Mouse (Mus musculus): ENCODE data around the gene Camk1. TPM values are rescaled to one million over a fixed set of nuclear protein-coding genes. Genes with fewer than 3 reads are reported as not detected.
A peak's percentile ranks its signal among the peaks of the same experiment; 100 is the strongest.

Gene Camk1
- polyA plus RNA-seq, 1 experiment: 43.2 TPM

DNA sequence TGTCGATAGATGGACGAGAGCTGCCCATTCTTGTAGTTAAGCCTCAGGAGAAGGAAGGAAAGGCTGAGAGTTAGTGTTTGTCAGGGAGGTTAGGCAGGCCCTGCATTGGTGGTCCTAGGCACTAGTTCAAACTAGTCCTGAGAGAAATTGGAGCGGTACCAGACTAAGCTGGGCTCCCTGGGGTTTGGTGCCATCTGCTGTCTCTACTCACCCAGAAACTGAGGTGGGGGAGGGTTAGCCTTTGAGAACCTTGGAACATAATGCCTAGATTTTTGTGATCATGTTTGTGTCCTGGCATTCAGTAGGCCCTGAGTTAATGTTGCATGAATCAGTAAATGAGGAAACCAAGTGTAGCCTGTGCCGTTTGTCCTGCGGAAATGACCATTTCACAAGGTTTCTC, 35.6 kb downstream of the Camk1 start:
- Histone ChIP-seq H3K27me3 (ENCODE audit: control insufficient read depth, insufficient read depth, insufficient read length) (no peaks in the 10 kb centered on the region), H3K79me3 (ENCODE audit: low read depth) (peaks cover 51% of the 10 kb centered on the region)
- TF ChIP-seq MAX (IDR thresholded peaks at IDR 0.05): no peak
- TF ChIP-seq USF1 (IDR thresholded peaks at IDR 0.05; ENCODE audit: low read depth): no peak
- TF ChIP-seq MYOD1 (IDR thresholded peaks at IDR 0.05; ENCODE audit: control insufficient read depth, insufficient read length, low read depth): no peak
- no peak for TF ChIP-seq MYOG (IDR thresholded peaks at IDR 0.05; ENCODE audit: control insufficient read depth, extremely low read depth, insufficient read length)
- TF ChIP-seq CEBPB (IDR thresholded peaks at IDR 0.05; ENCODE audit: low read depth): no peak
- peak; percentile 37 for TF ChIP-seq CTCF (IDR thresholded peaks at IDR 0.05; ENCODE audit: control insufficient read depth, insufficient read depth, insufficient read length)
- TF ChIP-seq FOSL1 (IDR thresholded peaks at IDR 0.05; ENCODE audit: insufficient read depth, low read length, poor library complexity, severe bottlenecking): no peak

DNA sequence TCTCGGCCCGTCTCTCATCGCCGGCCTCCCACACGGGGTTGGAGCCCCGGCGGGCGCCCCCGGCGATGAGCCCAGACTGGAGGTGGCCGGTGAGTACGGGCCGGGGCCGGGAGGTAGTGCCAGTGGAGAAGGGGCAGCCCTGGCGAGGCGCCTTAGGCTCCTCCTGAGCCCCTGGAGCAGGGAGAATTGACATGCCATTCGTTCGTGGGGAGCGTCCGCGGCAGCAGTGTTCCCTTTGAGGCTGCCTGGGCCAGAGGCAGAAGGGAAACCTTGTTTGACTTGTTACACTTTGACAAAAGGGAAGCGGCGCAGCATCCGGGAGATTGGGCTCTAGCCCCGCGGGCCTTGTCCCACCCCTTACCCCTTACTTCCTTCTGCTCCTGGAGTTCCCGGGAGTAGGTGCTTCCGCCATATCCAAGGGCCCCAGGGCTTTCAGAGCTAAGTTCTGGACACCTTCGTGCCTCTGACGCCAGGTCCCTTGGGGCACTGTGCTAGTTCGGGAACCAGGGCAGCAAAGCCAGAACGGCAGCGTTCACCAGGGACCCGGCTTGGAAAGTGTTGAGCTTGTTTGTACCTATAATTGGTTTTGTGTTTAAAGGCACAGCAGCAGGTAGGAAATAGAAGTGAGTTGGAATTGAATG, 36.2 kb downstream of the Camk1 start:
- H3K36me3 ChIP-seq (ENCODE audit: control insufficient read depth, insufficient read depth): peaks cover 27% of the 10 kb centered on the region
- peaks cover 48% of the 10 kb centered on the region for H3K79me3 ChIP-seq (ENCODE audit: low read depth)
- no peak for TF ChIP-seq USF1 (IDR thresholded peaks at IDR 0.05; ENCODE audit: low read depth)
- TF ChIP-seq MYOG (IDR thresholded peaks at IDR 0.05; ENCODE audit: control insufficient read depth, extremely low read depth, insufficient read length): no peak
- no peak for TF ChIP-seq CEBPB (IDR thresholded peaks at IDR 0.05; ENCODE audit: low read depth)
- TF ChIP-seq CTCF (IDR thresholded peaks at IDR 0.05; ENCODE audit: control insufficient read depth, insufficient read depth, insufficient read length): no peak
- no peak for TF ChIP-seq MAX (IDR thresholded peaks at IDR 0.05)
- no peak for TF ChIP-seq FOSL1 (IDR thresholded peaks at IDR 0.05; ENCODE audit: insufficient read depth, low read length, poor library complexity, severe bottlenecking)
- TF ChIP-seq MYOD1 (IDR thresholded peaks at IDR 0.05; ENCODE audit: control insufficient read depth, insufficient read length, low read depth): no peak
- H3K4me3 ChIP-seq (ENCODE audit: insufficient read depth, poor library complexity, severe bottlenecking): peak overlapping the region; percentile 96
- peak overlapping the region; percentile 94 for H3ac ChIP-seq (ENCODE audit: control insufficient read depth, insufficient read length, low read depth)
- no peaks in the 10 kb centered on the region for H3K27me3 ChIP-seq (ENCODE audit: control insufficient read depth, insufficient read depth, insufficient read length)
- H3K79me2 ChIP-seq (ENCODE audit: control insufficient read depth, insufficient read depth): peaks cover 57% of the 10 kb centered on the region

More for the DNA sequence above, 35.6 kb downstream of the Camk1 start:
- Histone ChIP-seq H3ac (ENCODE audit: control insufficient read depth, insufficient read length, low read depth) (peak overlapping the region; percentile 94), H3K79me2 (ENCODE audit: control insufficient read depth, insufficient read depth) (peaks cover 62% of the 10 kb centered on the region), H3K36me3 (ENCODE audit: control insufficient read depth, insufficient read depth) (peaks cover 28% of the 10 kb centered on the region), H3K4me3 (ENCODE audit: insufficient read depth, poor library complexity, severe bottlenecking) (peak overlapping the region; percentile 96)

DNA sequence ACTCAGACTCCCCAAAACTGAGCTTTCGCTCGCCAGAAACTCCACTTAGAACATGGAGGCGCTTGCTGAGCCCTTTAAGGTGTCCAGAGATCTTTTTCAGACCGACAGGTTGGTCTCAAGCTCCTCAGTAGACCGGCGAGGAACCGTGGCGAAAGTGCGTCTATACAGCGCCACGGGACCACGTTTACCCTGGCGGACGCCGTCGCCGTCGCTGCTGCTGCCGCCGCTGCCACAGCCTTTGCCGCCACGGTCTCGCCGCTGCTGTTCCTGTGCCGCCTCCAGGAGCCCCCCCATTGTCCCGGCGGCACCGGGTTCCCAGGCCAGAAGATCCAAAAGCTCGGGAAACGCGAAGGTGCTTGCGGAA, 36.8 kb downstream of the Camk1 start, which contains the start of gene Brpf1:
Gene Brpf1 (plus strand): TSS at position 152 of the 364 bp plus-strand sequence.
- H3K79me2 ChIP-seq (ENCODE audit: control insufficient read depth, insufficient read depth): peaks cover 50% of the 10 kb centered on the region
- H3K4me3 ChIP-seq (ENCODE audit: insufficient read depth, poor library complexity, severe bottlenecking): peak within 1 kb of the TSS; percentile 96
- no peaks in the 10 kb centered on the region for H3K27me3 ChIP-seq (ENCODE audit: control insufficient read depth, insufficient read depth, insufficient read length)
- H3ac ChIP-seq (ENCODE audit: control insufficient read depth, insufficient read length, low read depth): peak within 1 kb of the TSS; percentile 94
- peaks cover 21% of the 10 kb centered on the region for H3K36me3 ChIP-seq (ENCODE audit: control insufficient read depth, insufficient read depth)
- no peak for TF ChIP-seq MYOG (IDR thresholded peaks at IDR 0.05; ENCODE audit: control insufficient read depth, extremely low read depth, insufficient read length)
- no peak for TF ChIP-seq CEBPB (IDR thresholded peaks at IDR 0.05; ENCODE audit: low read depth)
- no peak for TF ChIP-seq MYOD1 (IDR thresholded peaks at IDR 0.05; ENCODE audit: control insufficient read depth, insufficient read length, low read depth)
- no peak for TF ChIP-seq FOSL1 (IDR thresholded peaks at IDR 0.05; ENCODE audit: insufficient read depth, low read length, poor library complexity, severe bottlenecking)
- TF ChIP-seq MAX (IDR thresholded peaks at IDR 0.05): no peak
- TF ChIP-seq USF1 (IDR thresholded peaks at IDR 0.05; ENCODE audit: low read depth): no peak
- TF ChIP-seq CTCF (IDR thresholded peaks at IDR 0.05; ENCODE audit: control insufficient read depth, insufficient read depth, insufficient read length): no peak
- peaks cover 43% of the 10 kb centered on the region for H3K79me3 ChIP-seq (ENCODE audit: low read depth)

DNA sequence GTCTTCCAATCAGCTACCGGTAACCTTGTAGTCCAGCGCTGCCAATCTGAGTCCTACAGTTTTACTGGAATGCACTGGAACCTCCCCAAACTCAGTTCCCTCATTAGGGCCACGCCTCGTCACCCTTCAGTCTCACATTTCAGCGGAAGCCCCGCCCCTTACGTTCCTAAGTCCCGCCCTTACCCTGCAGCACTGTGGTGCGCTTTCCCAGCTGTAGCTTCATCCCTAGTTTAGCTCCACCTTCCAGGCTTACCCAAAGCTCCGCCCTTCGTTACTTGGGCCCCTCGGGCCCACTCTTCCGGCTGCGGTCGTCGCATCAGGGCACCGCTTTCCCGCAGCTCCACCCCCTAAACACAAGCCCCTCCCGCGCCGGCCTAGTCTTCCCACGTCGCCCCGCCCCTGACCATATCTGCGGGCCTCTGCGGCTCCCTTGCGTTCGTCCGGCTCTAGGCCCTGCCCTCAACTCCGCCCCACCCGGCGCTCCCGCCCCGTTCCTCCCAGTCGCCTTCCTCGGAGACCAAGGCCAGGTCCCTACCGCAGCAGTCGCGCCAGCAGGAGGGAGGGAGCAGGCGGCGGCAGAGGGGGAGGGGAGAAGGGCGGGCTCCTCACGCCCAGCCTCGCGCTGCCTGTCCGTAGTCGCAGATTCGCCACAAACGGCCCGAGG, 37.3 kb downstream of the Camk1 start:
- Histone ChIP-seq H3K27me3 (ENCODE audit: control insufficient read depth, insufficient read depth, insufficient read length) (no peaks in the 10 kb centered on the region), H3K36me3 (ENCODE audit: control insufficient read depth, insufficient read depth) (peaks cover 20% of the 10 kb centered on the region), H3K79me2 (ENCODE audit: control insufficient read depth, insufficient read depth) (peaks cover 45% of the 10 kb centered on the region), H3K4me3 (ENCODE audit: insufficient read depth, poor library complexity, severe bottlenecking) (peak overlapping the region; percentile 96), H3K79me3 (ENCODE audit: low read depth) (peaks cover 40% of the 10 kb centered on the region), H3ac (ENCODE audit: control insufficient read depth, insufficient read length, low read depth) (peak overlapping the region; percentile 94)
- TF ChIP-seq MAX (IDR thresholded peaks at IDR 0.05): peak; percentile 54
- no peak for TF ChIP-seq MYOG (IDR thresholded peaks at IDR 0.05; ENCODE audit: control insufficient read depth, extremely low read depth, insufficient read length)

DNA sequence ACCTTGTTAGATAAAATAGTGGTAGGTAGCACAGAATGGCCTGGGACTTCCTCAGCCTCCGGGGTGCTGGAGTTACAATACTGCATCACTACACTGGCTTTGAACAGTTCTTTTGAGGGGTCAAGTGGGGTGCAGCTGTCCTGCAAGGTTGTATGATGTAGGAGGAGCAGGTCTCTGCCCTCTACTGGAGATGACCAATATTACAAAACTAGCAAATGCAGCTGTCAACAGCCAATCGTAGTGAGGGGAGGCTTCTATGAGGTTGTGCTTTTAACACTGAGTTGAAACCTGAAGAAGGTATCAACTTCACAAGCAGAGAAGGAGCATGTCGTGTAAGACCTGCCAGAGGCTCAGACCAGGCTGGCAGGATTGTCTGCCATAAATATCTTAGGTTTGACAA, 41.5 kb downstream of the Camk1 start:
- H3K27me3 ChIP-seq (ENCODE audit: control insufficient read depth, insufficient read depth, insufficient read length): no peaks in the 10 kb centered on the region
- TF ChIP-seq CTCF (IDR thresholded peaks at IDR 0.05; ENCODE audit: control insufficient read depth, insufficient read depth, insufficient read length): peak; percentile 13
- no peak for TF ChIP-seq MYOG (IDR thresholded peaks at IDR 0.05; ENCODE audit: control insufficient read depth, extremely low read depth, insufficient read length)
- peak; percentile 86 for TF ChIP-seq MYOD1 (IDR thresholded peaks at IDR 0.05; ENCODE audit: control insufficient read depth, insufficient read length, low read depth)
- TF ChIP-seq MAX (IDR thresholded peaks at IDR 0.05): no peak
- TF ChIP-seq CEBPB (IDR thresholded peaks at IDR 0.05; ENCODE audit: low read depth): no peak
- no peak for TF ChIP-seq USF1 (IDR thresholded peaks at IDR 0.05; ENCODE audit: low read depth)
- TF ChIP-seq FOSL1 (IDR thresholded peaks at IDR 0.05; ENCODE audit: insufficient read depth, low read length, poor library complexity, severe bottlenecking): no peak
- H3K79me3 ChIP-seq (ENCODE audit: low read depth): peaks cover under 1% of the 10 kb centered on the region
- no peaks in the 10 kb centered on the region for H3K36me3 ChIP-seq (ENCODE audit: control insufficient read depth, insufficient read depth)
- no peak overlapping the region for H3ac ChIP-seq (ENCODE audit: control insufficient read depth, insufficient read length, low read depth)
- no peak overlapping the region for H3K4me3 ChIP-seq (ENCODE audit: insufficient read depth, poor library complexity, severe bottlenecking)
- peaks cover 3% of the 10 kb centered on the region for H3K79me2 ChIP-seq (ENCODE audit: control insufficient read depth, insufficient read depth)

Measured in C2C12 (cell line).